Mouse (Mus musculus): ENCODE measurements at regions not wholly inside any gene's neighbourhood (a gene's known extent, or its start where the extent isn't known, plus 50 kb on each side); places are given as distances from the start of the nearest gene placed in this dataset.
"Not testable (repeated sequence)": the region's sequence is repeated elsewhere in the genome, so short reads cannot be mapped to it uniquely, and the experiment has no call there.

- DNase-seq, result no peak
Observed at GRCm38 (mm10) chr14:89922316-89922715, 1451.1 kb upstream of the Pcdh20 start.

GRCm38 (mm10) chr14:89920586-89920985, 1449.4 kb upstream of the Pcdh20 start:
- DNase-seq, result not testable (repeated sequence)

- DNase-seq, result not testable (repeated sequence)
Observed at GRCm38 (mm10) chr14:89898701-89899227, 1427.6 kb upstream of the Pcdh20 start.

GRCm38 (mm10) chr14:89898135-89898534, 1426.9 kb upstream of the Pcdh20 start:
- not testable (repeated sequence) for DNase-seq

GRCm38 (mm10) chr14:89896891-89897290, 1425.7 kb upstream of the Pcdh20 start:
- peak; percentile 3 to 7 for DNase-seq
